Mouse (Mus musculus): ENCODE results near the gene Ergic1. TPM values are rescaled to one million over a fixed set of nuclear protein-coding genes. Genes with fewer than 3 reads are reported as not detected.
A peak's percentile ranks its signal among the peaks of the same experiment; 100 is the strongest.

Gene Ergic1
- polyA plus RNA-seq, 1 experiment from 2014 or later, result 118 TPM

GRCm38 (mm10) chr17:26688795-26689735 lies 127.8 kb downstream of the Ergic1 start:
- H3K27me3 ChIP-seq, result no peaks in the 10 kb centered on the region
- no peak overlapping the region for H3K4me3 ChIP-seq (replicated peaks)
- WGBS, result 33% methylated on average over 8 of the region's 8 CpGs
- H3K9me3 ChIP-seq (replicated peaks), result no peaks in the 10 kb centered on the region
- peaks cover 42% of the 10 kb centered on the region for H3K4me1 ChIP-seq
- ATAC-seq (ENCODE audit: insufficient number of reproducible peaks, low FRiP score, low TSS enrichment, low read depth), result peak; percentile 76
- H3K9ac ChIP-seq, result 0 out of 2 replicates have a peak overlapping the region, but pooled peaks have one; percentile 1
- H3K36me3 ChIP-seq, result peaks cover 16% of the 10 kb centered on the region; the same call in 1 of the 2 replicates
- peak overlapping the region; percentile 91 for H3K27ac ChIP-seq (replicated peaks)
- no peak overlapping the region for H3K4me2 ChIP-seq (replicated peaks)

- H3K9ac ChIP-seq, result no peak overlapping the region
- H3K36me3 ChIP-seq, result peaks cover 8% of the 10 kb centered on the region; the same call in 1 of the 2 replicates
- peak overlapping the region; percentile 91 for H3K27ac ChIP-seq (replicated peaks)
- peaks cover 42% of the 10 kb centered on the region for H3K4me1 ChIP-seq
- H3K4me3 ChIP-seq (replicated peaks), result no peak overlapping the region
- H3K9me3 ChIP-seq (replicated peaks), result no peaks in the 10 kb centered on the region
- WGBS, result 21% methylated on average over 2 of the region's 2 CpGs
- no peaks in the 10 kb centered on the region for H3K27me3 ChIP-seq
- ATAC-seq (ENCODE audit: insufficient number of reproducible peaks, low FRiP score, low TSS enrichment, low read depth), result 0 out of 2 replicates have a peak, but pooled peaks have one; percentile 25
- no peak overlapping the region for H3K4me2 ChIP-seq (replicated peaks)
Observed at GRCm38 (mm10) chr17:26689810-26690209, 128.5 kb downstream of the Ergic1 start.

GRCm38 (mm10) chr17:26690236-26690635 lies 128.9 kb downstream of the Ergic1 start:
- ATAC-seq (ENCODE audit: insufficient number of reproducible peaks, low FRiP score, low TSS enrichment, low read depth), result no peak
- H3K36me3 ChIP-seq, result 0 out of 2 replicates have a peak, but pooled peaks cover 5% of the 10 kb centered on the region
- no peaks in the 10 kb centered on the region for H3K9me3 ChIP-seq (replicated peaks)
- no peak overlapping the region for H3K4me2 ChIP-seq (replicated peaks)
- H3K27me3 ChIP-seq, result no peaks in the 10 kb centered on the region
- 81% methylated on average over 5 of the region's 5 CpGs for WGBS
- peaks cover 42% of the 10 kb centered on the region for H3K4me1 ChIP-seq
- H3K9ac ChIP-seq, result no peak overlapping the region
- no peak overlapping the region for H3K4me3 ChIP-seq (replicated peaks)
- H3K27ac ChIP-seq (replicated peaks), result peak overlapping the region; percentile 91

- Histone ChIP-seq H3K27me3 (no peaks in the 10 kb centered on the region), H3K9me3 (replicated peaks) (no peaks in the 10 kb centered on the region), H3K27ac (replicated peaks) (no peak overlapping the region), H3K4me3 (replicated peaks) (no peak overlapping the region), H3K36me3 (0 out of 2 replicates have a peak, but pooled peaks cover 10% of the 10 kb centered on the region), H3K9ac (no peak overlapping the region), H3K4me2 (replicated peaks) (no peak overlapping the region), H3K4me1 (peaks cover 42% of the 10 kb centered on the region)
- ATAC-seq (ENCODE audit: insufficient number of reproducible peaks, low FRiP score, low TSS enrichment, low read depth), result no peak
- 80% methylated on average over 7 of the region's 7 CpGs for WGBS
Observed at GRCm38 (mm10) chr17:26691110-26691509, 129.8 kb downstream of the Ergic1 start.

GRCm38 (mm10) chr17:26693424-26693823 lies 132.1 kb downstream of the Ergic1 start:
- H3K27ac ChIP-seq (replicated peaks), result peak overlapping the region; percentile 12; the same call in 1 of the 2 replicates
- no peak overlapping the region for H3K4me3 ChIP-seq (replicated peaks)
- no peak overlapping the region for H3K4me2 ChIP-seq (replicated peaks)
- peaks cover 29% of the 10 kb centered on the region; the same call in 1 of the 2 replicates for H3K36me3 ChIP-seq
- no peak for ATAC-seq (ENCODE audit: insufficient number of reproducible peaks, low FRiP score, low TSS enrichment, low read depth)
- WGBS, result 84% methylated on average over 7 of the region's 7 CpGs
- H3K9ac ChIP-seq, result no peak overlapping the region
- H3K9me3 ChIP-seq (replicated peaks), result no peaks in the 10 kb centered on the region
- H3K27me3 ChIP-seq, result no peaks in the 10 kb centered on the region
- H3K4me1 ChIP-seq, result peaks cover 29% of the 10 kb centered on the region

- no peak for ATAC-seq (ENCODE audit: insufficient number of reproducible peaks, low FRiP score, low TSS enrichment, low read depth)
- no peak overlapping the region for H3K9ac ChIP-seq
Observed at GRCm38 (mm10) chr17:26694171-26694570, 132.9 kb downstream of the Ergic1 start.

GRCm38 (mm10) chr17:26695193-26695592 lies 133.9 kb downstream of the Ergic1 start:
- ATAC-seq (ENCODE audit: insufficient number of reproducible peaks, low FRiP score, low TSS enrichment, low read depth), result no peak
- WGBS, result 93% methylated on average over 3 of the region's 3 CpGs

More at GRCm38 (mm10) chr17:26694171-26694570, 132.9 kb downstream of the Ergic1 start:
- H3K27me3 ChIP-seq, result no peaks in the 10 kb centered on the region
- H3K9me3 ChIP-seq (replicated peaks), result no peaks in the 10 kb centered on the region
- no peak overlapping the region for H3K4me2 ChIP-seq (replicated peaks)
- peaks cover 21% of the 10 kb centered on the region for H3K4me1 ChIP-seq
- WGBS, result 67% methylated on average over 7 of the region's 7 CpGs
- peaks cover 36% of the 10 kb centered on the region for H3K36me3 ChIP-seq
- no peak overlapping the region for H3K4me3 ChIP-seq (replicated peaks)
- 0 out of 2 replicates have a peak overlapping the region, but pooled peaks have one; percentile 8 for H3K27ac ChIP-seq (replicated peaks)

GRCm38 (mm10) chr17:26698846-26699245 lies 137.6 kb downstream of the Ergic1 start:
- H3K4me3 ChIP-seq (replicated peaks), result no peak overlapping the region
- no peak overlapping the region for H3K27ac ChIP-seq (replicated peaks)
- H3K4me2 ChIP-seq (replicated peaks), result no peak overlapping the region
- peaks cover 50% of the 10 kb centered on the region for H3K36me3 ChIP-seq
- no peaks in the 10 kb centered on the region for H3K4me1 ChIP-seq
- no peaks in the 10 kb centered on the region for H3K27me3 ChIP-seq
- no peaks in the 10 kb centered on the region for H3K9me3 ChIP-seq (replicated peaks)
- 85% methylated on average over 5 of the region's 5 CpGs for WGBS
- H3K9ac ChIP-seq, result no peak overlapping the region
- no peak for ATAC-seq (ENCODE audit: insufficient number of reproducible peaks, low FRiP score, low TSS enrichment, low read depth)

More at GRCm38 (mm10) chr17:26695193-26695592, 133.9 kb downstream of the Ergic1 start:
- H3K4me3 ChIP-seq (replicated peaks), result no peak overlapping the region
- H3K27ac ChIP-seq (replicated peaks), result no peak overlapping the region
- no peak overlapping the region for H3K9ac ChIP-seq
- H3K9me3 ChIP-seq (replicated peaks), result no peaks in the 10 kb centered on the region
- no peak overlapping the region for H3K4me2 ChIP-seq (replicated peaks)
- peaks cover 46% of the 10 kb centered on the region for H3K36me3 ChIP-seq
- H3K4me1 ChIP-seq, result peaks cover 11% of the 10 kb centered on the region
- no peaks in the 10 kb centered on the region for H3K27me3 ChIP-seq

- H3K4me1 ChIP-seq, result no peaks in the 10 kb centered on the region
- H3K36me3 ChIP-seq, result peaks cover 50% of the 10 kb centered on the region
- no peaks in the 10 kb centered on the region for H3K9me3 ChIP-seq (replicated peaks)
- WGBS, result 93% methylated on average over 10 of the region's 10 CpGs
- ATAC-seq (ENCODE audit: insufficient number of reproducible peaks, low FRiP score, low TSS enrichment, low read depth), result no peak
- H3K27ac ChIP-seq (replicated peaks), result no peak overlapping the region
- no peaks in the 10 kb centered on the region for H3K27me3 ChIP-seq
- no peak overlapping the region for H3K4me2 ChIP-seq (replicated peaks)
- H3K9ac ChIP-seq, result no peak overlapping the region
- no peak overlapping the region for H3K4me3 ChIP-seq (replicated peaks)
Observed at GRCm38 (mm10) chr17:26699819-26700616, 138.7 kb downstream of the Ergic1 start.

- no peaks in the 10 kb centered on the region for H3K9me3 ChIP-seq (replicated peaks)
- no peak overlapping the region for H3K9ac ChIP-seq
- ATAC-seq (ENCODE audit: insufficient number of reproducible peaks, low FRiP score, low TSS enrichment, low read depth), result no peak
- WGBS, result 84% methylated on average over 13 of the region's 13 CpGs
- no peak overlapping the region for H3K4me3 ChIP-seq (replicated peaks)
- H3K36me3 ChIP-seq, result peaks cover 40% of the 10 kb centered on the region
- no peak overlapping the region for H3K27ac ChIP-seq (replicated peaks)
- H3K4me2 ChIP-seq (replicated peaks), result no peak overlapping the region
- H3K27me3 ChIP-seq, result no peaks in the 10 kb centered on the region
- no peaks in the 10 kb centered on the region; the same call in 1 of the 2 replicates for H3K4me1 ChIP-seq
Observed at GRCm38 (mm10) chr17:26701565-26701964, 140.3 kb downstream of the Ergic1 start.

- Histone ChIP-seq H3K27me3 (no peaks in the 10 kb centered on the region), H3K9me3 (replicated peaks) (no peaks in the 10 kb centered on the region), H3K4me1 (no peaks in the 10 kb centered on the region; the same call in 1 of the 2 replicates), H3K4me3 (replicated peaks) (no peak overlapping the region), H3K9ac (no peak overlapping the region), H3K27ac (replicated peaks) (no peak overlapping the region), H3K36me3 (peaks cover 32% of the 10 kb centered on the region), H3K4me2 (replicated peaks) (no peak overlapping the region)
- WGBS, result 83% methylated on average over 4 of the region's 4 CpGs
- ATAC-seq (ENCODE audit: insufficient number of reproducible peaks, low FRiP score, low TSS enrichment, low read depth), result no peak
Observed at GRCm38 (mm10) chr17:26702621-26703020, 141.3 kb downstream of the Ergic1 start.

All from embryonic facial prominence, embryonic 15.5 days (tissue).